Mouse (Mus musculus) CH12.LX (cell line): Measurements from ENCODE around the gene Hilpda. TPM values are rescaled to one million over a fixed set of nuclear protein-coding genes. Genes with fewer than 3 reads are reported as not detected.
A peak's percentile ranks its signal among the peaks of the same experiment; 100 is the strongest.

Experiments used
- DNase-seq: peaks from one replicate; pipeline ENCODE4 v3.0.0-alpha.2; 2013; ENCODE audit errors: extremely low read depth
- H3K27ac ChIP-seq: 2 replicates; pipeline ENCODE4 v1.5.1; 2012; ENCODE audit warnings: low read depth, mild to moderate bottlenecking, control low read depth, moderate library complexity; ENCODE audit not compliant: insufficient read depth
- H3K27me3 ChIP-seq: replicated peaks from 2 replicates; pipeline ENCODE3; 2012; ENCODE audit warnings: inconsistent platforms
- H3K36me3 ChIP-seq, 2 experiments: replicated peaks in 1 of 2; 2 replicates each; pipeline versions ENCODE3 to v1.6.1; 2012; ENCODE audit warnings: inconsistent platforms in 1 of 2, low read length in 1 of 2, mild to moderate bottlenecking in 1 of 2, mixed read lengths in 1 of 2, moderate library complexity in 1 of 2; ENCODE audit not compliant: control insufficient read depth in 1 of 2, insufficient read depth in 1 of 2
- H3K4me1 ChIP-seq, 2 experiments: 2 replicates each; pipeline ENCODE4 v1.6.1; 2012; ENCODE audit warnings: inconsistent platforms in 1 of 2, moderate library complexity in 1 of 2; ENCODE audit not compliant: insufficient read depth in 2 of 2, control insufficient read depth in 1 of 2
- H3K4me2 ChIP-seq: 2 replicates; pipeline ENCODE4 v1.6.1; 2012; ENCODE audit warnings: low read depth, mild to moderate bottlenecking, control low read depth; ENCODE audit not compliant: poor library complexity, insufficient read depth, severe bottlenecking
- H3K4me3 ChIP-seq, 3 experiments: fragments of 150-350 bp in 1 of 3; sonication (generic) in 1 of 3; replicated peaks in 1 of 3; 2 replicates each; pipeline versions ENCODE3 to v1.5.1; 2011 to 2012; ENCODE audit warnings: low read depth in 2 of 3, low read length in 2 of 3, mild to moderate bottlenecking in 2 of 3, moderate library complexity in 2 of 3, control low read depth in 1 of 3, improper control_type of control experiment in 1 of 3, inconsistent platforms in 1 of 3, mixed read lengths in 1 of 3; ENCODE audit not compliant: poor library complexity in 1 of 3
- H3K79me2 ChIP-seq: replicated peaks from 2 replicates; pipeline ENCODE4 v1.6.1; 2012; ENCODE audit warnings: mild to moderate bottlenecking, moderate library complexity; ENCODE audit not compliant: control insufficient read depth, poor library complexity, insufficient read depth, severe bottlenecking; ENCODE audit errors: extremely low read depth
- H3K9ac ChIP-seq: 2 replicates; pipeline ENCODE4 v1.6.1; 2012; ENCODE audit warnings: low read depth, mild to moderate bottlenecking, control low read depth, moderate library complexity; ENCODE audit not compliant: insufficient read depth
- H3K9me3 ChIP-seq: replicated peaks from 2 replicates; pipeline ENCODE3; 2012; ENCODE audit warnings: low read length, inconsistent platforms, mixed read lengths
- BHLHE40 ChIP-seq: IDR thresholded peaks from 2 replicates; pipeline ENCODE4 v1.6.1; 2011; ENCODE audit warnings: mild to moderate bottlenecking, low read depth, low read length, improper control_type of control experiment
- CHD1 ChIP-seq: IDR thresholded peaks from 2 replicates; pipeline ENCODE4 v1.6.1; 2012; ENCODE audit warnings: low read depth, low read length, improper control_type of control experiment, inconsistent platforms
- CHD2 ChIP-seq: IDR thresholded peaks from 2 replicates; pipeline ENCODE4 v1.6.1; 2011; ENCODE audit warnings: low read length, improper control_type of control experiment
- CTCF ChIP-seq, 2 experiments: IDR thresholded peaks in 1 of 2; conservative IDR thresholded peaks in 1 of 2; 2 replicates each; pipeline ENCODE4 v1.5.1; 2011 to 2012; ENCODE audit warnings: low read depth in 2 of 2, low read length in 2 of 2, improper control_type of control experiment in 1 of 2, inconsistent platforms in 1 of 2, mild to moderate bottlenecking in 1 of 2, moderate library complexity in 1 of 2
- E2F4 ChIP-seq: IDR thresholded peaks from 2 replicates; pipeline ENCODE4 v1.6.1; 2011; ENCODE audit warnings: low read depth, low read length, improper control_type of control experiment; ENCODE audit not compliant: insufficient replicate concordance
- ELF1 ChIP-seq: IDR thresholded peaks from 2 replicates; pipeline ENCODE4 v1.6.1; 2014; ENCODE audit warnings: low read depth, mild to moderate bottlenecking, inconsistent platforms, low read length, improper control_type of control experiment
- EP300 ChIP-seq: IDR thresholded peaks from 2 replicates; pipeline ENCODE4 v1.6.1; 2011; ENCODE audit warnings: low read length, improper control_type of control experiment
- ETS1 ChIP-seq: conservative IDR thresholded peaks from 2 replicates; pipeline ENCODE4 v1.6.1; 2012; ENCODE audit warnings: low read depth, mild to moderate bottlenecking, inconsistent platforms, low read length, improper control_type of control experiment, moderate library complexity
- GABPA ChIP-seq: IDR thresholded peaks from 2 replicates; pipeline ENCODE4 v1.6.1; 2012; ENCODE audit warnings: low read depth, low read length, improper control_type of control experiment, inconsistent platforms; ENCODE audit not compliant: insufficient replicate concordance
- HCFC1 ChIP-seq: IDR thresholded peaks from 2 replicates; pipeline ENCODE4 v1.6.1; 2012; ENCODE audit warnings: low read depth, mild to moderate bottlenecking, inconsistent platforms, low read length, improper control_type of control experiment
- IRF4 ChIP-seq: IDR thresholded peaks from 2 replicates; pipeline ENCODE4 v1.6.1; 2014; ENCODE audit warnings: low read depth, mild to moderate bottlenecking, inconsistent platforms, low read length, improper control_type of control experiment
- JUN ChIP-seq: IDR thresholded peaks from 2 replicates; pipeline ENCODE4 v1.6.1; 2011; ENCODE audit warnings: low read depth, mild to moderate bottlenecking, low read length, improper control_type of control experiment, moderate library complexity; ENCODE audit not compliant: insufficient read depth
- JUND ChIP-seq: conservative IDR thresholded peaks from 2 replicates; pipeline ENCODE4 v1.6.1; 2011; ENCODE audit warnings: low read depth, low read length, improper control_type of control experiment
- KAT2A ChIP-seq: IDR thresholded peaks from 2 replicates; pipeline ENCODE4 v1.6.1; 2012; ENCODE audit warnings: low read length, improper control_type of control experiment, inconsistent platforms; ENCODE audit not compliant: insufficient replicate concordance
- MAFK ChIP-seq: IDR thresholded peaks from 2 replicates; pipeline ENCODE4 v1.6.1; 2011; ENCODE audit warnings: low read length, improper control_type of control experiment; ENCODE audit not compliant: insufficient replicate concordance
- MAX ChIP-seq: IDR thresholded peaks from 2 replicates; pipeline ENCODE4 v1.6.1; 2011; ENCODE audit warnings: low read length, improper control_type of control experiment
- MAZ ChIP-seq: IDR thresholded peaks from 2 replicates; pipeline ENCODE4 v1.6.1; 2012; ENCODE audit warnings: low read depth, mild to moderate bottlenecking, inconsistent platforms, low read length, improper control_type of control experiment, moderate library complexity
- MEF2A ChIP-seq: IDR thresholded peaks from 2 replicates; pipeline ENCODE4 v1.6.1; 2014; ENCODE audit warnings: low read depth, mild to moderate bottlenecking, inconsistent platforms, low read length, improper control_type of control experiment, borderline replicate concordance
- MXI1 ChIP-seq: IDR thresholded peaks from 2 replicates; pipeline ENCODE4 v1.6.1; 2011; ENCODE audit warnings: mild to moderate bottlenecking, low read depth, low read length, improper control_type of control experiment
- MYC ChIP-seq: IDR thresholded peaks from 2 replicates; pipeline ENCODE4 v1.6.1; 2011; ENCODE audit warnings: low read depth, mild to moderate bottlenecking, improper control_type of control experiment, low read length
- NELFE ChIP-seq: IDR thresholded peaks from 2 replicates; pipeline ENCODE4 v1.6.1; 2011; ENCODE audit warnings: low read depth, low read length, improper control_type of control experiment
- NRF1 ChIP-seq: IDR thresholded peaks from 2 replicates; pipeline ENCODE4 v1.6.1; 2014; ENCODE audit warnings: low read depth, mild to moderate bottlenecking, inconsistent platforms, low read length, improper control_type of control experiment, moderate library complexity
- PAX5 ChIP-seq: IDR thresholded peaks from 2 replicates; pipeline ENCODE4 v1.6.1; 2012; ENCODE audit warnings: low read length, inconsistent platforms, mixed read lengths
- POLR2A ChIP-seq: IDR thresholded peaks from 2 replicates; pipeline ENCODE4 v1.6.1; 2011; ENCODE audit warnings: low read depth, mild to moderate bottlenecking, improper control_type of control experiment, low read length
- POLR2AphosphoS2 ChIP-seq: IDR thresholded peaks from 2 replicates; pipeline ENCODE4 v1.6.1; 2011; ENCODE audit warnings: low read depth, low read length, improper control_type of control experiment
- RAD21 ChIP-seq: IDR thresholded peaks from 2 replicates; pipeline ENCODE4 v1.6.1; 2011; ENCODE audit warnings: low read depth, mild to moderate bottlenecking, low read length, improper control_type of control experiment, moderate library complexity
- RCOR1 ChIP-seq: conservative IDR thresholded peaks from 2 replicates; pipeline ENCODE4 v1.6.1; 2012; ENCODE audit warnings: low read depth, mild to moderate bottlenecking, inconsistent platforms, low read length, improper control_type of control experiment
- SIN3A ChIP-seq: IDR thresholded peaks from 2 replicates; pipeline ENCODE4 v1.6.1; 2012; ENCODE audit warnings: low read length, improper control_type of control experiment, inconsistent platforms
- SMC3 ChIP-seq: IDR thresholded peaks from 2 replicates; pipeline ENCODE4 v1.6.1; 2011; ENCODE audit warnings: low read depth, low read length, improper control_type of control experiment
- TBP ChIP-seq: conservative IDR thresholded peaks from 2 replicates; pipeline ENCODE4 v1.6.1; 2011; ENCODE audit warnings: low read depth, low read length, improper control_type of control experiment
- TCF12 ChIP-seq: IDR thresholded peaks from 2 replicates; pipeline ENCODE4 v1.6.1; 2014; ENCODE audit warnings: low read depth, mild to moderate bottlenecking, inconsistent platforms, low read length, improper control_type of control experiment
- UBTF ChIP-seq: IDR thresholded peaks from 2 replicates; pipeline ENCODE4 v1.6.1; 2012; ENCODE audit warnings: low read depth, mild to moderate bottlenecking, inconsistent platforms, low read length, improper control_type of control experiment, moderate library complexity
- USF1 ChIP-seq: IDR thresholded peaks from 2 replicates; pipeline ENCODE4 v1.6.1; 2014; ENCODE audit warnings: low read depth, mild to moderate bottlenecking, inconsistent platforms, low read length, improper control_type of control experiment
- USF2 ChIP-seq: conservative IDR thresholded peaks from 2 replicates; pipeline ENCODE4 v1.6.1; 2011; ENCODE audit warnings: low read depth, low read length, improper control_type of control experiment
- ZC3H11A ChIP-seq: IDR thresholded peaks from 2 replicates; pipeline ENCODE4 v1.6.1; 2012; ENCODE audit warnings: low read depth, mild to moderate bottlenecking, inconsistent platforms, low read length, improper control_type of control experiment
- ZKSCAN1 ChIP-seq: IDR thresholded peaks from 2 replicates; pipeline ENCODE4 v1.6.1; 2012; ENCODE audit warnings: low read depth, inconsistent platforms, low read length, improper control_type of control experiment, borderline replicate concordance
- ZMIZ1 ChIP-seq: IDR thresholded peaks from 2 replicates; pipeline ENCODE4 v1.6.1; 2012; ENCODE audit warnings: low read depth, mild to moderate bottlenecking, inconsistent platforms, low read length, improper control_type of control experiment
- ZNF384 ChIP-seq: IDR thresholded peaks from 2 replicates; pipeline ENCODE4 v1.6.1; 2012; ENCODE audit warnings: low read depth, low read length, improper control_type of control experiment, inconsistent platforms
- dilution Hi-C: fragments of 300-500 bp; cut with MboI; formaldehyde crosslinking; loops from 2 replicates; pipeline ENCODE4 v1.14.3; 2020; ENCODE audit warnings: low sequenced_read_pairs; ENCODE audit not compliant: extremely low pct_unique_long_range_greater_than_20kb, extremely low pct_ligation_motif_present
- in situ Hi-C: fragments of 300-500 bp; cut with MboI; formaldehyde crosslinking; loops from 3 replicates; pipeline ENCODE4 v1.14.3; 2019; ENCODE audit warnings: low sequenced_read_pairs, low pct_ligation_motif_present, low pct_unique_long_range_greater_than_20kb, mixed read lengths
- polyA plus RNA-seq: library from polyadenylated mRNA; unstranded; fragments of >175 nt; gene quantifications from 2 replicates; pipeline ENCODE4 v1.2.1, GENCODE M21; 2012; ENCODE audit warnings: low read depth; ENCODE audit not compliant: insufficient read length
- total RNA-seq, 2 experiments: library from RNA; depleted of rRNA; stranded (reverse); fragments of 300-350 nt in 1 of 2; fragments of >200 nt in 1 of 2; gene quantifications; 2 replicates each; pipeline ENCODE4 v1.2.3; 2012 to 2014

Gene Hilpda
- total RNA-seq (2012; rRNA removed) (14.6 and 23.7 TPM in 2 replicates), total RNA-seq (2014; rRNA removed) (40.0 and 52.3 TPM in 2 replicates), polyA plus RNA-seq (10.5 and 11.1 TPM in 2 replicates)

GRCm38 (mm10) chr6:29272312-29273072 lies at the start of gene Hilpda:
Gene Hilpda (plus strand): TSS chr6:29272488.
- Histone ChIP-seq H3K4me1 (peaks cover 0 to 23% of the 10 kb centered on the region in 2 experiments; a peak in 3 of 4 replicates), H3K4me2 (peak within 1 kb of the TSS; percentile 95), H3K79me2 (peaks cover 10% of the 10 kb centered on the region; the same call in 1 of the 2 replicates), H3K27ac (peak within 1 kb of the TSS; percentile 32), H3K4me3 (peak within 1 kb of the TSS; percentile 73 to 95 (median 73)), H3K9me3 (no peaks in the 10 kb centered on the region)
- dilution Hi-C loops (no loop called here), in situ Hi-C loops (loop anchor here (10.0 kb wide), 1 partner anchor 68 kb away; no protein-coding TSS in a partner anchor)
- peak; percentile 97 for DNase-seq
- no peak for TF ChIP-seq MEF2A
- TF ChIP-seq GABPA: no peak
- no peak for TF ChIP-seq CHD1
- TF ChIP-seq POLR2A: peak; percentile 91
- TF ChIP-seq EP300: no peak
- no peak for TF ChIP-seq E2F4
- TF ChIP-seq POLR2AphosphoS2: no peak
- TF ChIP-seq ZMIZ1: peak; percentile 49; the same call in 1 of the 2 replicates
- TF ChIP-seq ETS1: peak; percentile 84
- peak; percentile 87 for TF ChIP-seq TBP
- TF ChIP-seq MXI1: peak; percentile 83
- TF ChIP-seq UBTF: 0 out of 2 replicates have a peak, but pooled peaks have one; percentile 32
- no peak for TF ChIP-seq ELF1
- TF ChIP-seq ZC3H11A: no peak
- peak; percentile 91; the same call in 1 of the 2 replicates for TF ChIP-seq MAX
- 0 out of 2 replicates have a peak, but pooled peaks have one; percentile 18 for TF ChIP-seq SIN3A
- TF ChIP-seq NELFE: peak; percentile 70
- no peak for TF ChIP-seq CTCF (conservative IDR thresholded peaks at IDR 0.05 in 1 of 2, IDR thresholded peaks at IDR 0.05 in 1 of 2; ENCODE audit: low read depth in 2 of 2, low read length in 2 of 2)
- no peak for TF ChIP-seq JUND
- no peak for TF ChIP-seq KAT2A
- peak; percentile 76 for TF ChIP-seq CHD2
- no peak for TF ChIP-seq MAFK
- TF ChIP-seq ZNF384: peak; percentile 66
- TF ChIP-seq RAD21: no peak
- TF ChIP-seq TCF12: peak; percentile 80; the same call in 1 of the 2 replicates
- no peak for TF ChIP-seq USF2
- no peak for TF ChIP-seq IRF4
- no peak; the same call in 1 of the 2 replicates for TF ChIP-seq HCFC1
- peak; percentile 88; the same call in 1 of the 2 replicates for TF ChIP-seq MYC
- no peak for TF ChIP-seq RCOR1
- TF ChIP-seq JUN: no peak
- no peak for TF ChIP-seq PAX5
- no peak for TF ChIP-seq SMC3
- TF ChIP-seq MAZ: no peak
- peak; percentile 97 for TF ChIP-seq BHLHE40
- peak; percentile 94 for TF ChIP-seq NRF1
- TF ChIP-seq ZKSCAN1: no peak
- TF ChIP-seq USF1: no peak
- TF ChIP-seq, all 38 proteins: peak for 15
- H3K36me3 ChIP-seq: peaks cover 8 to 32% of the 10 kb centered on the region in 2 experiments
- H3K27me3 ChIP-seq: peaks cover 7% of the 10 kb centered on the region
- H3K9ac ChIP-seq: peak within 1 kb of the TSS; percentile 59
